Mouse (Mus musculus) gastrocnemius, adult 2 months (tissue): ENCODE measurements at regions not wholly inside any gene's neighbourhood (a gene's known extent, or its start where the extent isn't known, plus 50 kb on each side); places are given as distances from the start of the nearest gene placed in this dataset.

Experiments used
- DNase-seq: peaks from one replicate; pipeline ENCODE4 v3.0.0; 2022
- H3K27ac ChIP-seq: fragments of 200-600 bp; 2 replicates; pipeline ENCODE4 v1.8.1; 2022; ENCODE audit warnings: mild to moderate bottlenecking
- H3K4me3 ChIP-seq: fragments of 200-600 bp; 2 replicates; pipeline ENCODE4 v1.8.1; 2022; ENCODE audit warnings: mild to moderate bottlenecking, moderate library complexity
- CTCF ChIP-seq: fragments of 200-600 bp; IDR thresholded peaks from 2 replicates; pipeline ENCODE4 v1.8.1; 2022; ENCODE audit warnings: antibody characterized with exemption, mild to moderate bottlenecking, moderate library complexity
- intact Hi-C: fragments of 180-260 bp; cut with DNase I; formaldehyde crosslinking; loops from one replicate; pipeline ENCODE4 v1.15.1; 2025

DNA sequence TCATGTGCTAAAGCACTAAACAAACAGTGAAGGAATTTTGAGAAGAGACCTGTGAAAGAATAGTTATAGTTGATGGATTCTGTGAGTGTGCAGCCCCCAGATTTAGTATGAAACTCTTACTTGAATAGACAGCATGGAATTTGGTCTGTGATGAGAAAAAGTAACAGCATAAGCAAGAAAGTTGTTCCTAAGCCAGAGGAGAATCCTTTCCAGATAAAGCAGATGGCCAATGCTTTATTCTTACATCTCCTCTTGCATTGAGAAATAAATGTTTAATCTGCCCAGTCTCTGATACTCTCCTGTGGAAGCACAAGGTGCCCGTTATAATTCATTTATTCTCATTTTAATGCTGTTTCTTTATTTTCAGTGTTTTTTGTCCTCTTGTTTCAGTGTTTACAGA is 263.5 kb downstream of the Tecrl start:
- intact Hi-C loops = no loop called here
- H3K27ac ChIP-seq = no peak overlapping the region
- no peak for DNase-seq
- no peak for TF ChIP-seq CTCF
- no peak overlapping the region for H3K4me3 ChIP-seq

DNA sequence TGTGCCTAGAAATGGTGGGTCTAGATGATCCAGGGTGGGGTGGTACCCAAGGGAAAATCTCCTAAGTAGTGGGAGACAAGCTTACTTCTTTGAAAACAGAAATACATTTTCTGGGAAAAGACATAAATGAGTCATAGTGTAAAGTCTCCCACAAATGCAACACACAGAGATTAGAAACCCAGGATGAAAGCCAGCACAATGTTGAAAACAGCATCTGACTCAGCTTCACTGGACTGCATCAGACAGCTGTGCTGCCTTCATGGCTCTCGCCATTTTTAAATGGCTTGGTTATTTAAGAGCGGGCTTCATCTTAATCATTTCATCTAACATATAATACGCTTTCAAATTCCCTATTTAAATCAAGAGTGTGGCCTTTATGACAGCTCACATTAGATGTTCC is 300.2 kb downstream of the Tecrl start:
- Histone ChIP-seq H3K4me3 (no peak overlapping the region), H3K27ac (no peak overlapping the region)
- no peak for DNase-seq
- no peak for TF ChIP-seq CTCF
- intact Hi-C loops = no loop called here

GRCm38 (mm10) chr5:83047214-83047613 is 307.8 kb downstream of the Tecrl start:
- no peak for DNase-seq
- TF ChIP-seq CTCF = no peak
- H3K4me3 ChIP-seq = no peak overlapping the region
- intact Hi-C loops = no loop called here
- no peak overlapping the region for H3K27ac ChIP-seq

DNA sequence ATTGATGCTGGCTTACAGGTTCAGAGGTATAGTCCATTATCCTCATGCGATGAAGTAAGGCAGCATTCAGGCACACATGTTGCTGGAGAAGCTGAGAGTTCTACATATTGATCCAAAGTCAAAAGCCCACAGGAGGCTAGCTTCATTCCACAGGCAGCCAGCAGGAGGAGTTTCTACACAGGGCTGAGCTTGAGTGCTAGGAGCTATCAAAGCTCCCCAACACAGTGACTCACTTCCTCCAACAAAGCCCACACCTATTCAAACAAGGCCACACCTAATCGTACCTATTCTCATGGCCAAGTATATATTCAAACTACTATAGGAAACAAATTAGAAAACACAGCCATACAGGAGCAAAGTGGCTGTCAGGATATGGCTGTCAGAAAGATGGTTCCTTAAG is 325.3 kb downstream of the Tecrl start:
- intact Hi-C loops = no loop called here
- no peak for DNase-seq
- TF ChIP-seq CTCF = no peak
- Histone ChIP-seq H3K27ac (no peak overlapping the region), H3K4me3 (no peak overlapping the region)

DNA sequence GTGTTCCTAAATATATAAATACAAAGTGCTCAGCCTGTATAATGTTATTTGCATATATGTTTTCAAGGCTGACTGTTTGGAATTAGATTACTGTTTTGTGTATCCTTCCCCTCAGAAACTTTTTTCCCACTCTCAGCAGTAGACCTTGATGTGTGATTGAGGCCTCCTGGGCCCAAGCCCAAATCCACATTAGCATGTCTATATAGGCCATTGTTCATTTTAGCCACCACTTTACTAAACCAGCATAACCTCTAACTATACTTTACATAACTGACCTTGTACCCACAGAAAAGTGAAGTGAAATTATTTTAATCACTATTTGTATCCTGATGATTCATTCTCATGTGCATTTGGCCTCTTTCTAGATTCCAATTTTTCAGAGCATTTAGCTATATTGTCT is 349.0 kb downstream of the Tecrl start:
- intact Hi-C loops = no loop called here
- no peak for DNase-seq
- no peak overlapping the region for H3K27ac ChIP-seq
- H3K4me3 ChIP-seq = no peak overlapping the region
- TF ChIP-seq CTCF = no peak

DNA sequence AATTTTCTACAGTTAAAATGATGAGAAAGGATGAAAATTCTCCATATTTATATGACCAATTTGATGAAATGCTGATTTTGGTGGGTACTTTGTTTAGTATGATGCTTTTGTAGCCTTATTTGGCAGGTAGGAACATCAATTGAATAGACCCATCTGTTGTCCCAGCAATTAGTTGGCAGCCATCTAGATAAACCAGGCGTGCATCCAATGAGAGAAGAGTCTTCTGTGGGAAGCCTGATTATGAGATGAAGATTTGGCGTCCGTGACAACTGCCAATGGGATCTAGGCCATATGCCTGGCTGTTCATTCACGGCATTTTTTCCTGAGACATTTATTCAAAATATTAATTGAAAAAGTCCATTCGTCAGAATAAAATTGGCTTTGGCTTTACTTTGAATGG is 365.9 kb downstream of the Tecrl start:
- Histone ChIP-seq H3K27ac (no peak overlapping the region), H3K4me3 (no peak overlapping the region)
- no peak for TF ChIP-seq CTCF
- DNase-seq = peak; percentile 31
- intact Hi-C loops = no loop called here

DNA sequence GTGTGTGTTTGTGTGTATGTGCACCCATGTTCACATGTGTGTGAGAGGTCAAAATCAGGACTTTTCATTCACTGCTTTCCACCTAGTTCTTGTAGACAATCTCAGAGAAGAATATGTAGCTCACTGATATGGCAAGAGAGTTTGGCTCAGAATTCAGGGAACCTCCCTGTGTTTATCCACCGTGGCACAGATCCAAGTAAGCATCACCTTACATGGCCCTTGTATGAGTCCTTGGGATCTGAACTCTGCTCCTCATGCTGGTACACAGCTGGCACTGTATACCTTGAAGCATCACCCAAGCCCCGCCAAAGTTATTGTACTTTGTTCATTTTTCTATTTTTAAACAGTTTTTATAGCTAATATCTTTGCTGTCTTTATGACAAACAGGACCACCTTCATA is 385.7 kb downstream of the Tecrl start:
- intact Hi-C loops = no loop called here
- no peak overlapping the region for H3K4me3 ChIP-seq
- TF ChIP-seq CTCF = no peak
- DNase-seq = no peak
- no peak overlapping the region for H3K27ac ChIP-seq

DNA sequence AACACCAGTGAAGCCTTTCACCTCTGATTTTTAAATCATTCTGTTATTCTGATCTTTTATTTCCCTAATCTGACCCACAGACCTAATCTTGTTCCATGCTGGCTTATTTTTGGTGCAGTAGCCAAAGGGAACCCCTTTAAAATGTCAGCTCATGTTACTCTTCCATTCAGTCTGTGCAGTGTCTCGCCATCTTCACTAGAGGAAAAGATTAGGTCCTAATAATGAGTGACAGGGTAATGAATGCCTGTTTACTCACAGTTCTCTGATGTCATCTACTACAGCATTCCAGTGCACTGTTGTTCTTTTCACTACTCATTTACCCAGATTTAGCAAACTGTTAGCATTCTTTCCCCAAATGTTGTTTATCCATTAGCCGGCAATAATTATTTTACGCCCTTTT is 388.2 kb downstream of the Tecrl start:
- no peak overlapping the region; the same call in 1 of the 2 replicates for H3K27ac ChIP-seq
- TF ChIP-seq CTCF = no peak
- DNase-seq = no peak
- intact Hi-C loops = no loop called here
- no peak overlapping the region for H3K4me3 ChIP-seq

DNA sequence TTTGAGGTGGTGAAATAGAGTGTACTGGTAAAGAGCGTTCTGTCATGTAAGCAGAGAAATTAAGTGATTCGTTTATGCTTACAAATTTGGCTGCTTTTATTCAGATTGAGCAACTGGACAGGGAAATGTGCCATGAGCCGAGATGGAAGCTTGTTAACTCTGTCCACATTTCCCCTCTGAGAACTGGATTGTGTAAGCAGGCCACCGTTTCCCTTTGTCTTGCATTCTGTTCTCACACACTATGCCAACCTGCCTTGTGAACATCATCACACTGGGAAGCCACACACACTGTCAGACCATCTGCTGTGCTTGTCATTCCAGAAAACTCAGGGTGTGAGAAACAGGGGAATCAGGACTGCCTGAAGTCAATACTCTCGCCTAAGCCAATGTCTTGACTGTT is 388.8 kb downstream of the Tecrl start:
- peak; percentile 42 for DNase-seq
- intact Hi-C loops = no loop called here

DNA sequence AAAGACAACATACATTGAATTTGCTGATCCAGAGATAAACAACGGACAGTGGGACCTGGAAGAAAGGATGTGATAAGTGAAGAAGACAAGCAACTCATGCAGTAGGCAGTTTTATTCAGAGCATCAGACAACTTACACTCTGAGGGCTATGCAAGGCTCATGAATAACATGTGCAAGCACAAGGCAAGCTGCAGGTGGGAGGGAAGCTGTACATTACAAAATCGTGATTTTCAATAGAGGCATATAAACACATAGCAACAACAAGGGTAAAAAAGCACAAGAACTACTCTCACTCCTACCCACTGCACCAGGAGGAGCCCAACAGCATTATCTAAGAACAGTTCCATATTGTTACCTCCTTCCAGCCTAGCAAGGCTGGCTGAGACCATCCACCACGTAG is 390.5 kb downstream of the Tecrl start:
- Histone ChIP-seq H3K4me3 (no peak overlapping the region), H3K27ac (no peak overlapping the region)
- TF ChIP-seq CTCF = no peak
- DNase-seq = no peak
- intact Hi-C loops = no loop called here

More for the DNA sequence above, 388.8 kb downstream of the Tecrl start:
- no peak overlapping the region for H3K27ac ChIP-seq
- no peak for TF ChIP-seq CTCF
- H3K4me3 ChIP-seq = no peak overlapping the region

DNA sequence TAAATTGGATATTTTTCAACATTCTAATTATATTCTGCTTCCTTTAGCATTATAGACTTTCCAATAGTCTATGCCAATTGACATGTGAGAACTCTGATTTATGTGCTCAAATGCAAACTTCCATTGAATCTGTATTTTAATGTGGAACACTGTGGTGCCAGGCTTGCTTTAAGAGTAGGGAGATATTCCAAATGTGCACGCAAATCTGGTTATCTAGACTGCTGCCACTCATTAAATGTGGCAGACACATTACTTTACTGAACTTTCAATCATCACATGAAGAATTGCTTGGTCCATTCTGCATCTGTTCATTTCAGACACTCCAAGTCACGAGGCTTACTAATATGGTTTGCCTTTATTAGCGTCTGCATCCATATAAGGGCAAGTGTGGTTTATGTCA is 399.0 kb downstream of the Tecrl start:
- no peak for TF ChIP-seq CTCF
- H3K4me3 ChIP-seq = no peak overlapping the region
- no peak overlapping the region for H3K27ac ChIP-seq
- no peak for DNase-seq
- intact Hi-C loops = no loop called here

GRCm38 (mm10) chr5:82947060-82947459 is 407.9 kb downstream of the Tecrl start:
- Histone ChIP-seq H3K4me3 (no peak overlapping the region), H3K27ac (no peak overlapping the region)
- no peak for DNase-seq
- no peak for TF ChIP-seq CTCF
- intact Hi-C loops = no loop called here

GRCm38 (mm10) chr5:82939786-82940185 is 415.2 kb downstream of the Tecrl start:
- no peak overlapping the region for H3K27ac ChIP-seq
- no peak for TF ChIP-seq CTCF
- H3K4me3 ChIP-seq = no peak overlapping the region
- DNase-seq = no peak
- intact Hi-C loops = no loop called here

DNA sequence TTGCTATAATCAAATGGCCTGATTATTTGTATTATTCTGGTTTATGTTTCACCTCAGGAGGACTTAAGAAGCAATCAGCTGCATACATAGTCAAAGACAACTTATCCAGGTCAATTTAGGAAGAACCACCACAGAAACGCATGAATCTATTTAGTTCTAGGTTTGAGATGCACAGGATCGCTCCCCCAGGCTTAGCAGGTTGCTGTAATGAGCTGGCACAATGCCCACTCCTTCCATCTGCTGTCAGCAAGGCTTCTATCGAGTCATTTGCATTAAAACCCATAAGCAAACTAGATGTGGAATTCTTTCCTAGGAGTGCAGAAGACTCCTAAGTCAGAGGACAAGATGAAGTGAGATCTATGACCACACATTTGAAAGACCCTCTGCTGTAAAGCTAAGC is 455.6 kb downstream of the Tecrl start:
- no peak overlapping the region for H3K4me3 ChIP-seq
- H3K27ac ChIP-seq = no peak overlapping the region
- DNase-seq = no peak
- TF ChIP-seq CTCF = no peak
- intact Hi-C loops = no loop called here

DNA sequence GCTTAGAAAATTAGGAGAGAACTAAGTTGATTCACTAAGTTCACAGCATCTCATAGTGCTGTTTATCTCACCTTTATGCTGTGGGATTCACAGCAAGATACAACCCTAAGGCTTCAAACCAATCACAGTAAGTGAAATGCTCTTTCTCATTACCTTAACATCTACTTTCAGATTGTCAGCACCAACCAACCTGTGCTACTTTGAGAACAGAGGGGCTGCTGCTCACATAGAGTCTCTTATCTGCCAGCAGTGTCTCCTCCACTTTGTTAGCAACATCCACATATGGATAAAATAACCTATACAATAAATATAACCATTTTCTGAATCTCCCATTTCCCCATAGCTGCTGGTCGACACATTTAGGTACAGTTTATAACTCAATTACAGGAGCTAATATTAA is 456.1 kb downstream of the Tecrl start:
- Histone ChIP-seq H3K4me3 (no peak overlapping the region), H3K27ac (no peak overlapping the region)
- intact Hi-C loops = no loop called here
- DNase-seq = no peak
- no peak for TF ChIP-seq CTCF
